Mouse (Mus musculus): ENCODE results near the gene Chrdl2.

DNA sequence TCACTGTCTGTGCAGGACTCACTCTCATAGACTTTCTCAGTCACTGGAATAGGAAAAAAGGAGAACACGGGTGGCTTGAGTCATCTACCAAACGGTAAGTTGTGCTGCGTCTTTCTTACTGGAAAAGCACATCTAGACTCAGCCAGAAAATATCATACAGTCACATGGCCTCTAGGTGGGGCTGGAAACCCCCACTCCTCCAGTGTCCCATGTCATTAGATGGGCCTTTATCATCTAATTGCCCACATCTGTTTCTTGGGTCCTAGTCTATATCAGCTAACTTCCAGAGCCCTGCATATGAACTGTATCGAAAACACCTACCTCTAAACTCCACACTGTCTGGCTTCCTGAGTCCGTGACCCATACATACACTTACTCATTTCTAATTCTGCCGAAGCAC lies 77.8 kb downstream of the Chrdl2 start:
- peak; percentile 22; the same call in 1 of the 2 replicates for TF ChIP-seq CTCF (IDR thresholded peaks at IDR 0.05; ENCODE audit: low read depth)
- TF ChIP-seq EP300 (IDR thresholded peaks at IDR 0.05; ENCODE audit: low read depth) = no peak

Measured in liver, postnatal 0 days (tissue).